Mouse (Mus musculus) forebrain, embryonic 16.5 days (tissue): Measurements from ENCODE around the gene Btbd11. TPM values are rescaled to one million over a fixed set of nuclear protein-coding genes. Genes with fewer than 3 reads are reported as not detected.

ENCODE experiments used
- ATAC-seq: fragments of 200-750 bp; cut with Nextera tagmentation; 2 replicates; pipeline ENCODE4 v1.8.0; 2017; ENCODE audit warnings: mild to moderate bottlenecking, moderate library complexity
- H3K27ac ChIP-seq: fragments of 300-500 bp; sonication (generic); 2 replicates; pipeline ENCODE4 v1.5.1; 2014; ENCODE audit warnings: low read length, control low read depth
- H3K27me3 ChIP-seq: fragments of 300-500 bp; sonication (generic); replicated peaks from 2 replicates; pipeline ENCODE4 v1.6.1; 2014; ENCODE audit warnings: low read length; ENCODE audit not compliant: control insufficient read depth, insufficient read depth
- H3K36me3 ChIP-seq: fragments of 300-500 bp; sonication (generic); 2 replicates; pipeline ENCODE4 v1.6.1; 2014; ENCODE audit not compliant: control insufficient read depth, insufficient read depth
- H3K4me1 ChIP-seq: fragments of 300-500 bp; sonication (generic); replicated peaks from 2 replicates; pipeline ENCODE4 v1.6.1; 2014; ENCODE audit warnings: low read length; ENCODE audit not compliant: control insufficient read depth, insufficient read depth
- H3K4me2 ChIP-seq: fragments of 300-500 bp; sonication (generic); 2 replicates; pipeline ENCODE4 v1.6.1; 2014; ENCODE audit warnings: mild to moderate bottlenecking, low read length, control low read depth
- H3K4me3 ChIP-seq: fragments of 300-500 bp; sonication (generic); replicated peaks from 2 replicates; pipeline ENCODE4 v1.5.1; 2014; ENCODE audit warnings: mild to moderate bottlenecking, low read length, control low read depth
- H3K9ac ChIP-seq: fragments of 300-500 bp; sonication (generic); replicated peaks from 2 replicates; pipeline ENCODE4 v1.6.1; 2014; ENCODE audit warnings: low read depth, low read length, control low read depth
- H3K9me3 ChIP-seq: fragments of 300-500 bp; sonication (generic); 2 replicates; pipeline ENCODE4 v1.6.1; 2016; ENCODE audit warnings: low read length; ENCODE audit not compliant: control insufficient read depth
- whole genome bisulfite sequencing: fragments of 180-500 bp; shearing (Covaris S2); extraction: QIAGEN DNeasy Blood & Tissue Kit; methylation state at CpG from one replicate; pipeline ENCODE4 v1.1.7; 2014; 5-methylcytosine and 5-hydroxymethylcytosine counted together
- polyA plus RNA-seq: library from polyadenylated mRNA; unstranded; fragments of >200 nt; fragmentation: Nextera tagmentation; extraction: Ambion mirVana; gene quantifications from 2 replicates; pipeline ENCODE4 v1.2.1, GENCODE M21; 2015

Btbd11 gene
- polyA plus RNA-seq, 1 experiment from 2014 or later: 11.1 TPM

DNA sequence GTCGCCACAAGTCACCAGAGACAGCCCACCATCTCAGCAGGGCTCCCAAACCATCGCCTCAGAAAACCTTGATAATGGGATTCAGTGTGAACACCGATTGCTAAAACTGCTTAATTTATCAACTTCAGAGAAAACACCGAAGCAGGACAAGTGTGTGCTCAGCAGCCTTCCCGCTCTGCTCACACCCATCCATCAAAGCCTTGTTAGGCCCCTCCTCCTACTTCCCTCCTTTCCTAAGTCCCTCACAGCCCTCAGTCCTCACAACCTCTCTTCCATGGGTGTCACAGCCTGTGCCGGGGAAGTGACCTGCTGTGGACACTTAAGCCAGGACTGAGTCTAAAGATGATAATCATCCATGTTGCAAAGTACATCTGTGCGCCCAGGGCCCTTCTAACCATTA is 251.0 kb downstream of the Btbd11 start:
- no peaks in the 10 kb centered on the region for H3K9me3 ChIP-seq
- no peak overlapping the region for H3K4me3 ChIP-seq
- WGBS: 61% methylated on average over 7 of the region's 7 CpGs
- H3K36me3 ChIP-seq: no peaks in the 10 kb centered on the region
- no peaks in the 10 kb centered on the region for H3K27me3 ChIP-seq
- H3K4me1 ChIP-seq: 0 out of 2 replicates have a peak, but pooled peaks cover 4% of the 10 kb centered on the region
- H3K4me2 ChIP-seq: no peak overlapping the region
- no peak overlapping the region for H3K9ac ChIP-seq
- H3K27ac ChIP-seq: no peak overlapping the region
- peak; percentile 52 for ATAC-seq

DNA sequence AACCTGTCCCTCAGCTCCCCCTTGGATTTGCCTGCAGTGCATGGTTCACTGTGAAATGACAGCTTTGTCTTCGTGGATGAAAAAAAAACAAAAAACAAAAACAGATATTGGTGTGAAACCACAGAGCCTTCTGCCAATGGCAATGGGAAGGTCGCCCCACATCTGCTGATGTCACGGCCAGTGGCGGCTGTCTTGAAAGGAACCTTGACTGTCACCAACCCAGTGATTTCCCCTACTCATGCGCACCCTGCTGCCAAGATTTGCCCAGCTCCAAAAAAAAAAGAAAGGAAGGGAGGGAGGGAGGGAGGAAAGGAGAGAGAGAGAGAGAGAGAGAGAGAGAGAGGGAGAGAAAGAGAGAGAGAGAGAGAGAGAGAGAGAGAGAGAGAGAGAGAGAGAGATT is 251.5 kb downstream of the Btbd11 start:
- 76% methylated on average over 5 of the region's 5 CpGs for WGBS
- H3K4me2 ChIP-seq: no peak overlapping the region

DNA sequence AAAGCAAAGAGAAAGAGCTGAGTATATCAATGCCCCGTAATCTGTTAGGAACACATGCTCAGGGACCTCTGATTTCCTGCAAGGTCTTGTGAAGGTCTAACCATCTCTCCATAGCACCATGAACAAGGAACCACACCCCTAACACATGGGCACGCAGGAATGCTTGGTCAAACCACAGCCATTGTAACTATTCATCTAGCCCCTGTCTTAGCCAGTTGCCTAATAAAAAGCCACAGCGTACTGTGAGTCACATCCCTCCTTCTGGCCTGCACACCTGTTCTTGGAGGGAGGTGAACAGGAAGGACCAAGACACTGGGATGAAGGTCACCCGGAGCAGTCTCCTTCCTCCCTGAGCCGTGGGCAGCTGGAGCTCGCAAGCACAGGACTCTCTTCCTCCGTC is 253.0 kb downstream of the Btbd11 start:
- H3K4me3 ChIP-seq: no peak overlapping the region
- H3K9ac ChIP-seq: no peak overlapping the region
- H3K27me3 ChIP-seq: no peaks in the 10 kb centered on the region
- 0 out of 2 replicates have a peak, but pooled peaks cover 4% of the 10 kb centered on the region for H3K4me1 ChIP-seq
- H3K36me3 ChIP-seq: no peaks in the 10 kb centered on the region
- no peak for ATAC-seq
- H3K9me3 ChIP-seq: no peaks in the 10 kb centered on the region
- WGBS: 93% methylated on average over 7 of the region's 7 CpGs
- H3K27ac ChIP-seq: no peak overlapping the region
- H3K4me2 ChIP-seq: no peak overlapping the region

More for the DNA sequence above, 251.5 kb downstream of the Btbd11 start:
- 0 out of 2 replicates have a peak, but pooled peaks cover 4% of the 10 kb centered on the region for H3K4me1 ChIP-seq
- H3K27me3 ChIP-seq: no peaks in the 10 kb centered on the region
- no peak overlapping the region for H3K9ac ChIP-seq
- no peak for ATAC-seq
- H3K36me3 ChIP-seq: no peaks in the 10 kb centered on the region
- H3K4me3 ChIP-seq: no peak overlapping the region
- no peaks in the 10 kb centered on the region for H3K9me3 ChIP-seq
- H3K27ac ChIP-seq: no peak overlapping the region

DNA sequence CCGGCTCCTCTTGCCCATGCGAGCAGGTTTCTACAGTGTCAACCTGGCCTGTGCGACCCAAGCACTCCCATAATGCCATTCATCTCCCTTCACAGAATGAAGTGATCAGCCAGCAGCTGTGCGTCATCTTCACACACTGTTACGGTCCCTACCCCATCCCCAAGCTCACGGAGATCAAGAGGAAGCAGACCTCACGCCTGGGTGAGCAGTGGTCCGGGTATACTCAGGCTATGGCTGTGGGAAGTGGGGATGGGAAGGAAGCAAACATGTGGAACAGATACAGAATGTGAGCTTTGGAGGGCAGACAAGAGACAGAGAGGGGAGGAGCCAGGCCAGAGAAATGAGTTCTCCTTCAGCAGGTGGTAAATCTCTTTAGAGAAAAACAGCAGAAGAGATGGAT is 253.8 kb downstream of the Btbd11 start:
- Histone ChIP-seq H3K27ac (no peak overlapping the region), H3K4me3 (no peak overlapping the region), H3K27me3 (no peaks in the 10 kb centered on the region), H3K9ac (no peak overlapping the region), H3K4me1 (0 out of 2 replicates have a peak, but pooled peaks cover 4% of the 10 kb centered on the region), H3K4me2 (no peak overlapping the region), H3K36me3 (no peaks in the 10 kb centered on the region), H3K9me3 (no peaks in the 10 kb centered on the region)
- 83% methylated on average over 8 of the region's 8 CpGs for WGBS
- no peak for ATAC-seq

DNA sequence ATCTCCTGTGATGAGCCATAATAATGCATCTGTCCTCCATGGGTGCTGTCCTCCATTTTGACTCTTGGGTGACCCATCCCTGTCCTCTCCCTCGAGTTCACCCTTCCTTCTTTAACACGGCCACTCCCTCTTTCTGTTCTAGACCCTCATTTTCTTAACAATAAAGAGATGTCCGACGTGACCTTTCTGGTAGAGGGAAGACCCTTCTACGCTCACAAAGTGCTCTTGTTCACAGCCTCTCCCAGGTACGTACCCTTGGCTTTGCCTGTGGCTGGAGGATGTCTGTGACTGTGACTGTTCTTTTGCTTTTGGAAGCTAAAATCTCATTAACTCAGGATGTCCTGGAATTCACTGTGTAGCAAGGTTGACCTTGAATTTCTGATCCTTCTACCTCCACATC is 258.7 kb downstream of the Btbd11 start:
- 80% methylated on average over 6 of the region's 6 CpGs for WGBS
- Histone ChIP-seq H3K4me1 (no peaks in the 10 kb centered on the region), H3K36me3 (no peaks in the 10 kb centered on the region; the same call in 1 of the 2 replicates), H3K9ac (no peak overlapping the region), H3K9me3 (no peaks in the 10 kb centered on the region), H3K27ac (no peak overlapping the region), H3K4me3 (no peak overlapping the region), H3K4me2 (no peak overlapping the region), H3K27me3 (no peaks in the 10 kb centered on the region)
- ATAC-seq: no peak

DNA sequence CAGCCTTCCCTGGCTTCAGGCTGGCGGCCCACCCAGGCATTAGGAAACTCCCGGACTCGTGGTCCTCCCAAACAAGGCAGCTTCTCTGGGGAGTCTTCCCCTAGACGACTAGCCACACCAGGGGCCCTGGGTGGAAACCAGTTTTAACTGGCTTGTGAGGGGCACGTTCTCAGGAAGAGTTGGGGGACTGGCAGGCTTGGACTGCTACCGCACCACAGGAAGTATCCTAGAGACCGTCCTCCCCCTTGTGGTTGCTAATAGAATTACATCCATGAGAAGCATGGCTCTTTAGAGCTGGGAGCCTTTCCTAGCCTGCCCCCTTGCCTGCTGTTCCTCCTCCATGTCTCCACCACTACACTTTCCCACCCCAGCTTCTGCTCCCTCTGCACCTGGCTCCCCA is 265.1 kb downstream of the Btbd11 start:
- H3K9ac ChIP-seq: no peak overlapping the region
- H3K36me3 ChIP-seq: no peaks in the 10 kb centered on the region; the same call in 1 of the 2 replicates
- no peaks in the 10 kb centered on the region for H3K9me3 ChIP-seq
- H3K4me1 ChIP-seq: peaks cover 5% of the 10 kb centered on the region
- H3K4me2 ChIP-seq: no peak overlapping the region
- ATAC-seq: peak; percentile 70
- WGBS: 28% methylated on average over 7 of the region's 7 CpGs
- no peaks in the 10 kb centered on the region for H3K27me3 ChIP-seq
- no peak overlapping the region for H3K27ac ChIP-seq
- no peak overlapping the region for H3K4me3 ChIP-seq

DNA sequence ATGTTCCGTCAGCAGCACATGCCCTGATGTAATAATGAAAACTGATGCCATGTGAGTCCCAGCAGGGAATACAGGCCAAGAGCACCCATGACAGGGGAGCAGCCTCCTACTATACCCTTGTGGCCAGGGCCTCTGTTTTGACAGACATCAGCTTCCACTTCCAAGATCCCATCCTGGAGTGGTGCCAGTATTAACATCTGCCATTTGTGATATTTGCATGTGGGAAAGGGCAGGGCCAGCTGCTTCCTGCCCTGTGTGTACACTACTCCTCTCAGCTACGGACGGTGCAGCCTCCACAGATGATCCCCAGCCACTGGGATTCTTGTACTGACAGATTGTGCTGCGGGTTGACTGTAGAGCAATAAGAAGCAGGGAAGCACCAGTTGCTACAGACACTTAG is 269.3 kb downstream of the Btbd11 start:
- WGBS: 34% methylated on average over 4 of the region's 4 CpGs
- no peak overlapping the region for H3K4me2 ChIP-seq

DNA sequence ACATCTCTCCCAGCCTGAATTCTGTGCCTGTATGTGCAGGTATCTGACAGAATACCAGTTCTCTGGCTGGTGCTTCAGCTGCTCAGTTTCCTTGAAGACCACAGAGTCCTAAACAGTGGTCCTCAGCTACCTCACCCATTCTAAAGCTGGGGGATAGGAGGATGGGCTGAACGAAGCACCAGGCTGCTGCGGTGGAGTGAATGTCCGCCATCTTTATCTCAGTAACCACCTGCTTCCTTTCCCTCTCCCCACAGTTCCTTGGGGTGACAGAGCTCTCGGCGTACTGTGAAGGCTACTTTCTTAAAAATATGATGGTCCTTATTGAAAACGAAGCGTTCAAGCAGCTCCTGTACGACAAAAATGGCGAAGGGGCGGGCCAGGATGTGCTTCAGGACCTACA is 271.3 kb downstream of the Btbd11 start:
- no peak overlapping the region for H3K4me2 ChIP-seq
- no peak for ATAC-seq
- H3K27me3 ChIP-seq: no peaks in the 10 kb centered on the region
- H3K9ac ChIP-seq: no peak overlapping the region
- no peaks in the 10 kb centered on the region for H3K9me3 ChIP-seq
- no peak overlapping the region for H3K4me3 ChIP-seq
- H3K27ac ChIP-seq: no peak overlapping the region
- WGBS: 92% methylated on average over 10 of the region's 10 CpGs
- peaks cover 5% of the 10 kb centered on the region for H3K4me1 ChIP-seq
- no peaks in the 10 kb centered on the region for H3K36me3 ChIP-seq

More for the DNA sequence above, 269.3 kb downstream of the Btbd11 start:
- H3K27me3 ChIP-seq: no peaks in the 10 kb centered on the region
- H3K4me1 ChIP-seq: peaks cover 5% of the 10 kb centered on the region
- peak; percentile 57 for ATAC-seq
- no peak overlapping the region for H3K27ac ChIP-seq
- no peaks in the 10 kb centered on the region for H3K36me3 ChIP-seq
- H3K9me3 ChIP-seq: no peaks in the 10 kb centered on the region
- H3K4me3 ChIP-seq: no peak overlapping the region
- no peak overlapping the region for H3K9ac ChIP-seq

DNA sequence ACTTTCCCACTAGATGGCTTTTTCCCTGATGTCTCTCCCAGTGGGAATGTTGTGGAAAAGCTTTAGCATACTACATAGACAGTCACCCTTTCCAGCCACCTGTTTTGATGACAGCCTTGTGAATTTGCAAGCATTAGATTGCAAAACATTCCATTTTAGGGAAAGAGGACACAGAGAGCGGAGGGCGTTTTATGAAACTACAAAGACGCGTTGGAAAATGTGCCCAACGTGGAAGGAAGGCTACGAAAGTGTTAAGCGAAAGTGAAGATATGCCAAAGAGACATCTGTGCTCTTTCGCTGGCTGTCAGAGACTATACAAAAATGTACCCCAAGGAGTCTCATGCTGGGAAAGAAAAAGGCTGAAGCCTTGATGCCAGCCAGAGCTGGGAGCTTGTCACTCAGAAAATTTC is 286.9 kb downstream of the Btbd11 start:
- peak overlapping the region; percentile 84 for H3K27ac ChIP-seq
- H3K4me3 ChIP-seq: no peak overlapping the region
- no peak overlapping the region for H3K9ac ChIP-seq
- H3K36me3 ChIP-seq: no peaks in the 10 kb centered on the region
- ATAC-seq: peak; percentile 90
- H3K27me3 ChIP-seq: no peaks in the 10 kb centered on the region
- H3K9me3 ChIP-seq: 0 out of 2 replicates have a peak, but pooled peaks cover 3% of the 10 kb centered on the region
- 64% methylated on average over 8 of the region's 8 CpGs for WGBS
- no peak overlapping the region for H3K4me2 ChIP-seq
- H3K4me1 ChIP-seq: peaks cover 11% of the 10 kb centered on the region

DNA sequence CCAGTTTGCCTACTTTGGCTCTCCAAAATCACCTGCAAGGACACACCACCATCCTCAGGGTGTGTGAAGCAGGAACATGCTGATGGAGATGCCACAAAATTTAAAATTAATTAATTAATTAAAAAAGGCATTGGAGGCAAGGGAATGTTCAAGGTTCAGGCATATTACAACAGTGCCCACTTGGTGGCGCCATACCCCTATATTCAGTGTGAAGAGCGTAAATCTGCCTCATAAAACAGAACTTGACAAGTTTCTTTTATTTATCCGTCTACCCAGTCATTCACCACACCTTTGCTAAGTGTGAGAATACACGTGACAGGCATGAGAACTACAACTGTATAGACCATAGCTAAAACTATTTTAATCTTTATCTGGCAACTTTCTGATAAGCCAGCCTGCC is 292.0 kb downstream of the Btbd11 start:
- no peak overlapping the region for H3K4me3 ChIP-seq
- H3K36me3 ChIP-seq: no peaks in the 10 kb centered on the region
- H3K9ac ChIP-seq: no peak overlapping the region
- ATAC-seq: 0 out of 2 replicates have a peak, but pooled peaks have one; percentile 7
- H3K27ac ChIP-seq: no peak overlapping the region
- H3K27me3 ChIP-seq: no peaks in the 10 kb centered on the region
- H3K9me3 ChIP-seq: no peaks in the 10 kb centered on the region
- H3K4me2 ChIP-seq: no peak overlapping the region
- peaks cover 7% of the 10 kb centered on the region for H3K4me1 ChIP-seq
- WGBS: 24% methylated on average over 4 of the region's 4 CpGs
